Mouse (Mus musculus) embryo, embryonic 11.5 days (tissue): Measurements from ENCODE around the gene Hoxd3.

Experiments used
- DNase-seq: peaks from one replicate; pipeline ENCODE4 v3.0.0-alpha.2; 2012; ENCODE audit warnings: low read depth, low spot score

Hoxd3 gene

DNA sequence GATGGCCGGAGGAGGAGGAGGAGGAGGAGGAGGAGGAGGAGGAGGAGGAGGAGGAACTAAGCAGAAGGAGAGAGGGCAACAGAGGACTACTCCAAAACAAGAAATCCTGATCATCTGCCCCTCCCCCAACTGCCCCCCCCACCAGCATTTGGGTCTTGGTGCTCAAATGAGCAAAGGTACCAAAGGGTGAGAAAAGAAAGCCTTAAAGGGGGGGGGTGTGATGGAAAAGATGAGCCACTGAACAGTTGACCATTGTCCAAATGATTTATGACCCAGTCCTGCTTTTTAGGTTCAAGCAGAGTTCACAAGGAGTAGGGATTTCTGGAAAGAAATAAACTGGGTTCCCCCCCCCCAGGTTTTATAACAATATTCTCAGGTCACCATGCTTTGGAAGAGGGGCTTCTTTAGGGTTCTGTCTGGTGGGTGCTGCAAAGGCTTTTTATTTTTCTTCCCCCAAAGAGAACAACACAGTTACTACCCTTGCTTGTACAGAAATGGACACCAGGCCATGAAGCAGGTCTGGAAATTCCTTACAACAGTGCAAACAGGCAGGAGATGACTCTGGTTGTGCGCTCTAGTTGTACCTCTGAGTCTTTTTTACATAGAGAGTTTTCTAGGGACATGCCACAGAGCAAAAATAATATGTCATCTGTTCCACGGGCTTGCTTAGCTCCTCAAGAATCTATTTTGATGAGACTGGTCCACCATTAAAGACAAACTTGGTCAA is 29.7 kb downstream of the Hoxd3 start:
- DNase-seq = no peak

DNA sequence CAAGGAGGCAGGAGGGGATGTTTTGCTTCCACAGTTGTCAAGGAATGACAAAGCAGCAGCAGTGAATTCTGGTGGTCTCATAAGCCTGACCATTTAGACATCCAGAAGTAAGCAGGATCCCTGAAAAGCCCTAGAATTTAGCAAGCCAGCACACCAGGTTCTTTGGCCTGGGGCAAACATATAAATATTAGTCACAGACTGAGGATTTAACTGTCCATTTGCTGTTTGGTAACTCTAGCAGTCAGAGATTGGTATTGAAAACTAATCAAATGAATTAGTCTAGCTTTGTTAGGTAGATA is 30.2 kb downstream of the Hoxd3 start:
- DNase-seq = no peak

DNA sequence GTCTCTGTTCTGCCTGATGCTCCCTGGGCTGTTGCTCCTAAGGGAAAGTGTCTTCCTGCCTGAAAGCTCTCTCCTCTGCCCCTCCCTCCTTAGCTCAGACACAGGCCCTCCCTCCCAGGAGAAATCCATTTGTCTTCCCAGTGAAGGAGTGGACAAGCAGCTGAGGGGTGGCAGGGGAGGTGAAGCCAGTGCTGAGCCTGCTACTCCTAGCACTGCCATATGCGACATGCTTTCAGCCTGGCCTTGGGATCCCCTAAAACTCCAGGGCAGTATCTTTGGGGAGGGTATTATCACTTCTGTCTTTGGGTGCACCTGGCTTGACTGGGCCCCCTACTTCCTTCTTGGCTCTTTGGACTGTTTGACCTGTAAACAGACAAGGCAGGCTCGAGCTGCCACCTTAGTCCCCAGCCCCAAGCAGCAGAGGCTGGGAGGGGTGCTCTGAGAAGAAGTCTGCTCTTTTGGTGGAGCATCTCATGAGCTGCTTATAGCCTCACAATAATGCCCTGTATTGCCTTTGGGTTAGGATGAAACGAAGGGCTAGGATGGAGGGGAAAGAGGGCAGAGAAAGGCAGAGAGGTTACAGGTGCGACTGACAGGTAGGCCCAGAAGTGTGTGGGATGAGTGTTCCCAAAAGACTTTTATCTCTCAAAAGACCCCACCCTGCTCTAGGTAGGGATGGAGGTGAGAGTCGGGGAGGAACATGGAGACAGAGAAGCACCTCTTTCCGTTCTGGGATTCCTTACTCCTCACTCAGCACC is 34.0 kb downstream of the Hoxd3 start:
- no peak for DNase-seq

DNA sequence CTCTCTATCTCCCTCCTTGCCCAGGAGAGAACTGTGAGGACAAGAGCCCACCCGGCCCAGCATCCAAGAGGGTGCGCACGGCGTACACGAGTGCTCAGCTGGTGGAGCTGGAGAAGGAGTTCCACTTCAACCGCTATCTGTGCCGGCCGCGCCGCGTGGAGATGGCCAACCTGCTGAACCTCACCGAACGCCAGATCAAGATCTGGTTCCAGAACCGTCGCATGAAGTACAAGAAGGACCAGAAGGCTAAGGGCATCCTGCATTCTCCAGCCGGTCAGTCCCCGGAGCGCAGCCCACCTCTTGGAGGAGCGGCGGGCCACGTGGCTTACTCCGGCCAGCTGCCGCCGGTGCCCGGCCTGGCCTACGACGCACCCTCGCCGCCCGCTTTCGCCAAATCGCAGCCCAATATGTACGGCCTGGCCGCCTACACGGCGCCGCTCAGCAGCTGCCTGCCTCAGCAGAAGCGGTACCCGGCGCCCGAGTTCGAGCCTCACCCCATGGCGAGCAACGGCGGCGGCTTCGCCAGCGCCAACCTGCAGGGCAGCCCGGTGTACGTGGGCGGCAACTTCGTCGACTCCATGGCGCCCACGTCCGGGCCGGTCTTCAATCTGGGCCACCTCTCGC is 34.7 kb downstream of the Hoxd3 start:
- no peak for DNase-seq

DNA sequence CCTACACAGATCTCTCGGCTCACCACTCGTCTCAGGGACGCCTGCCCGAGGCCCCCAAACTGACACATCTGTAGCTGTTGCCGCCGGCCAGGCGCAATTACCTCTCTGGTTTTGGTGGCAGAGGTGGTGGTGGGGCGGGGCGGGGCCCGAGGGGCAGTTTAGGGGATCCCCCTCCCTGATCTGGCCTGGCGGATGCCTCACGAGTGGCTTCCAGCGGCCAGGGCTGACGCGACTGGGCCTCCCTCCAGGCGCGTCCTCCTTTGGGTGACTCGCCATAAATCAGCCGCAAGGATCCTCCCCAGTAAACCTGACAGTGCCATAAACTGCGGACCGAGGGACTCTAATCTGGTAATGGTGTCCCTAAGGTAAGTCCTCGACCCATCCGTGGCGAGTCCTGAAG is 35.3 kb downstream of the Hoxd3 start:
- no peak for DNase-seq

DNA sequence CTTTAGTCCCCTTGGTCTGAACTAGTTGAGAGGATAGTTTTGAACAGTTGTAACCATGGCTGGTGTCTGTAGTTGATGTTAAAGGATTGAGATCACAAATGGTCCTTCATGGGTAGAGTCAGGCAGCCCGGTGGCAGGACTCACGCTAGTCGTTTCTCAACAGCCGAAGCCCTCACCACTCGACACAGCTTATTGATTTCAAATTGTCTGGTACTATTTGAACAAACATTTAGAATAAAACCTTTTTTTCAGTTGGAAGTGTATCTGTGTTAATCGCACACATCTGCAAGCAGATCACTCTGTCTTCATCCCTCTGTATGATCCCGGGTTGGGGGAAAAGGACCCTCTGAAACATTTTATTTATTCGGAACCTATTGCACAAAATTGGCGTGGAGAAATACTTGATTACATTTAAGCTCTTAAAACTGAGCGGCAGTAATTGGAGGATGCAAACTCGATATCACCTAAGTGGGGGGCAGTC is 36.0 kb downstream of the Hoxd3 start:
- no peak for DNase-seq

DNA sequence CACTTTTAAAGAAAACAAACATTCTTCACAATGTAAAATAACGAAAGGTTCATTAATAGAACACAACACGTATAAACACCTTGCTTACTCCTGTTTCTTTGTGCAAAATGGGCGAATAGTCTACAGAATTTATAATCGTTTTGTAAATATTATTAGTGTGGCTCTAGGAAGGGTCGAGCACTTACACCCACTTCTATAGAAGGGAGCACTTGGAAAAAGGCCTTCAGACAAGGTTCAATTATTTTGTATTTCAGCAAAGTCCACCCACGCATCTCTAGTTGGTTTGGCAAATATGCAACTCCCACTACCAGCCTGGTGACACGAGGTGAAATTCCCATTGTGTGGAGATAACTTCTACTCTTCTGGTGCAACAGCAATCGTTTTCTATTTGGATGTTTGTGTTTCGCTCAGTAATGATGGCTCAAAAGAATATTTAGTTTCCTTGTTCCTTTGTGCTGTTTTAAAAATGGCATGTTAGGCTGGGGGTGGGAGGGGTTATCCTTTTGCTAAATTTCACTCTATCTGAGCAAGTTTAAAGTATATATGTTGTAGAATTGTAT is 36.8 kb downstream of the Hoxd3 start:
- DNase-seq = no peak

DNA sequence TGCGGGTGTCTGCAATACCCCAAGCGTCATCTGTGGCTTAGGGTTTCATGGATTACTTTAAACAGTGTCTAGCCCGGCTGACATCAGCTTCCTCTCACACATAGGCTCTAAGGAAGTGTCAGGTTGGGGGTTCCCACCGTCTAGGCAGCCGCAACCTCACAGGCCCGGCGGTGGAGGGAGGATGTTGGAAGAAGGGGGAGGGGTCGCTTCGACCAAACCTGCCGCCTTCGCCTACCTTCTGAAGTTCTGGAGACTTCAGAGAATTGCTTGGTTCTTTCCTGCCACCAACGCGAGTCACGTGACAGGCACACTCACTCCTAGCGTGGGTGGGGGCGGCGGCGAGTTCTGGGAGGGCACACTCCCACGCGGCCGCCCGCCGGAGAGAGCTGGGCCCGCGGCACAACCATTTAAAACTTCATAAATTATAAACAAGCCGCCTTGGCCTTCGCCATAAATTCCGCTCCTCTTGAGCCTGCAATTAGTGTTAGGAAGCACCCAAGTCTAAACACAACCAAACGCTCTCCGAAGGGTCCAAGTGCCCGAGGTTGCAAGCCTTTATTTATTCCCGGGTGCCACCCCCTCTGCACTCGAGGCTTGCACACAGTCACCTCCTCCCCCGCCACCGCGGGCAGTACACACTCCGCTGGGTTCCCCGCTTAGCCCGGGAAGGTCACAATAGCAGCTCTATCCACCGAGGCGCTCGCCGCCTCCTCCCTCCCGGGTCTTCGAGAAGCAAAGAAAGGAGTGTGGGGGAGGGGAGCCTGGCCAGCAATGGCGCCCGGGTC is 37.8 kb downstream of the Hoxd3 start:
- DNase-seq = no peak

DNA sequence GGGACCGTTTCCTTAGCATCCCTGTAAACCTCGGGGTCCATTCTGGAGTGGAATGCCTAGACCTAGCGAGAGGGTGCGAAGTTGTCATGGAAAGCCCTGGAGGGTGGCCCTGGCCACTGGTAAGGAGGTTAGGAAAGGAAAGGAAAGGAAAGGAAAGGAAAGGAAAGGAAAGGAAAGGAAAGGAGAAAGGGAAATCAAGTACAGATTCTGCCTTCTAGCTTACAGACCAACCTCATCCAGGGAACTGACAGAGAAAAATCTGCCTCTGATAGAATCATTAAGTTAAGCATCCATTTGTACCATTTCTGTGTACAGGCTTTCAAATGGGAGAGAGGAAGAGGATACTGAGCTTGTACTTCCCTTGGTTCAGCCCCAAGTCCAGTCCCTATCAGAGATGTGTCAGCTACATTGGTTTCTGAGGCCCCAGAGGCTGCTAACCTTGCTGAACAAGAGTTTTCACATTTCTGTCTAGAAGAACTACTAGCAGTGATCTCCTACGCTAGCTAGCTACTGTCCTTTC is 39.1 kb downstream of the Hoxd3 start:
- no peak for DNase-seq

DNA sequence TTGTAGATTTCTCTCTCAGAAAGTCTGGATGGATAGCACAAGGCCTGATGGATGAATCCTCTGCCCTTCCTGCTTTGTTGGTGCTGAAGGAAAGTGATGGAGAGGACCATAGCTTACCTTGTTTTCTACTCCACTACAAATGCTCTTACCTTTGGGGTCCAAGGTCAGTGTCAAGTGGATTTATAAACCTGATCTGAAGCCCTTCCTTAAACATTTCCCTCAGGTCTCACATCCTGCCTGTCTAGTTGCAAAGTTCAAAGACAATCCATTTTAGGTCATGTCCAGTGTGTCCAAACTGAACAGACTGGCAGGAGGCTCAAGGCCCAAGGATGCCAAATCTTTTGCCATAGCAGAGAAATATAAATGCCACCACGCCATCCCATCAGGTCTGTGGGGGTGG is 40.1 kb downstream of the Hoxd3 start:
- no peak for DNase-seq

DNA sequence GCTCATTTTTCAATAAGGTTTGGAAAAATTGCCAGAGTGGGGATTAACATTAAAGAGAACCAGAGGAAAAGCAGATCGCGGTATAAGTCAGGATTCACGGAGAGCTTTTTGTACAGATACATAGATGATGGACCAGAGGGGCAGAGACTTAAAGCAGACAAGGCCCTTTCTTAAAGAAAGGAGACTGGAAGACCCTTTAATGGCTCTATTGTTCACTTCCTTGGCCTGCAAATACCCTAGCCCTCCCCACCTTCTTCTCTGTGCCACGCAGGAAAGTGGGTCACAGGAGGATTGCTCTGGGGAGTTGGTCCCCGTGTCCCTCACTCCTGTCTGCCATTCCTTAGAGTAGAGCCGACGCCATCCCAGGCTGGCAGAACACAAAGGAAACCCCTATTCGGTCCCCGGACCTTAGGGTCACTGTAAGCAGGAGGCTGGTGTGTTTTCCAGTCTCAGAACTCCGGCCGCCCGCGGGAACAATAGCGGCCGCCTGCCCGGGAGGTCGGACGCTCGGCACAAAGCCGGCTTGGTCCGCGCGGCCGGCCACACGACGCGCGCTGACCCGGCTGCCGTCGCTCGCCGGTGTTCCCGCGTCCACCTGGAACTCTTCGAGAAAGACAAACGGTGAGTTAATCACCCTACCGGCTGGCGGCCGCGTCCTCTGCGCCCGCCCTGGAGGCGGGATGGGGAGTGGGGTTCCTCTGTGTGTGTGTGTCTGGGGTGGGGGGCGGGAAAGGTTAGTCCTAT is 40.9 kb downstream of the Hoxd3 start:
- DNase-seq = no peak

DNA sequence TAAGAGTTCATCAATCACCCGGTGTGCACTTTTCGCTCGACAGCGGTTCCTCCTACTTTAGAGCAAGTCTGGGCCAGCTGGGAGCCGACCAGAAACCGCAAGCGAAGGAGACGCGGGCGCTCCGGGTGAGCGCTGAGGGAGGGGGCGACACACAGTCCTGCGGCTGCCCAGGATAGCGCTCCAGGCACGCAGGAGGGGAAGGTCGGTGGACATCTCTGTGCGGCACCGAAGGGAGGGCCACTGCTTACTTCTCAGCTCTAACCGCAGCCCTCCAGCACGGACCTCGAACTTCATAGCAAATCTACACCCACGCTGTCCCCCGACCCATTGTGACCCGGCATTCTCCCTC is 41.4 kb downstream of the Hoxd3 start:
- DNase-seq = no peak

DNA sequence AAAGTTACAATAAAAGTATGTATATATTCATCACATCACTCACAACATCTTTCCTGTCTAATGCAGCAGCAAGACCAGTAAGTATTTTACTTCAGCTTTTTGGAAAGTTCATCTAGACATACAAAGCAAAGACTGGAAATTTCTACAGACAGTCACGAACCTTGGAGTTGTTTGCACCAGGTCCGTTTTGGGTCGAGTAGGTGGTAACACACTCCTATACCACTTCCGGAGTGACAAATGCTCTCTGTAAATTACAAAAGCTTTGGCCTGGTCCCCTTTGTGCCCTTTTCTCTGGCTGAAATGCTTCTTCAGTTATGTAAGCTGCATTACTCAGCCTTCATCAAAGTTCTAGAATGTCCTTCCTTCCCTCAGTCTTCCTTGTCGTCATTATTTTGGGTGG is 42.0 kb downstream of the Hoxd3 start:
- no peak for DNase-seq

DNA sequence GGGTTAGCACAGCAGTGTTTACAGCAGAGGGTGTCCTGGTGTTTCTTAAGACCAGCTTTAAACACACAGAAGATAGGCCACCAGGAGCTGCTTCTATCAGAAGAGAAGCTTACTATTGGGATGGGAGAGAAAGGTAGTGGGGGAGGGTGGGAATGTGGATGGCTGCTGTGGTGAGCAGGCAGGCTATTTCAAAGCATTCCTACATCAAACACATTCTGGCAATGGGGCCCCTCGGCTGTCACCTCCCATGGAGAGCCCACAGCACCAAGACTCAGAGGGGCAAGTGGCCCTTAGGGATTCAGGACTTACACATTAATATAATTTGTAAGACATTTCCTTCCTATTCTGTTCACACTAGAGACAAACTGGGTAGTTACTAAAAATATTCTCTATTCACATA is 48.4 kb downstream of the Hoxd3 start:
- DNase-seq = no peak

DNA sequence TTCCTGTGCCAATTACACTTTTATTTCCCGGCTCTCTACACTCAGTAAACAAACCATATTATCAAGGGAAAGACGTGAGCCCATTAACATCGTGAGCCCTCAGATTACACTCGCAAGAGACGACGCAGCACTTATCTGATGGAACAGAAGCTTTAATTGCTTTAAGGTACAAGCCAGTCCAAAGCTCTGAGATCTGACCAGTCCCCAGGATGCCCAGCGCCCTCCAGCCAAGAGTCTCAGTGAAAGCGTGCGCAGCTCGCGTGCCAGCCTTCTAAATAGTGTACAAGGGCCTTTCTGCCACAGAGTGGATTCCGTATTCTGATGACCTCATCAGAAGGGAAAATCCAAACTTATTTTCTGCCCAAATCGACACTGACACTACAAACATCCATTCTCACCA is 50.2 kb downstream of the Hoxd3 start:
- no peak for DNase-seq

DNA sequence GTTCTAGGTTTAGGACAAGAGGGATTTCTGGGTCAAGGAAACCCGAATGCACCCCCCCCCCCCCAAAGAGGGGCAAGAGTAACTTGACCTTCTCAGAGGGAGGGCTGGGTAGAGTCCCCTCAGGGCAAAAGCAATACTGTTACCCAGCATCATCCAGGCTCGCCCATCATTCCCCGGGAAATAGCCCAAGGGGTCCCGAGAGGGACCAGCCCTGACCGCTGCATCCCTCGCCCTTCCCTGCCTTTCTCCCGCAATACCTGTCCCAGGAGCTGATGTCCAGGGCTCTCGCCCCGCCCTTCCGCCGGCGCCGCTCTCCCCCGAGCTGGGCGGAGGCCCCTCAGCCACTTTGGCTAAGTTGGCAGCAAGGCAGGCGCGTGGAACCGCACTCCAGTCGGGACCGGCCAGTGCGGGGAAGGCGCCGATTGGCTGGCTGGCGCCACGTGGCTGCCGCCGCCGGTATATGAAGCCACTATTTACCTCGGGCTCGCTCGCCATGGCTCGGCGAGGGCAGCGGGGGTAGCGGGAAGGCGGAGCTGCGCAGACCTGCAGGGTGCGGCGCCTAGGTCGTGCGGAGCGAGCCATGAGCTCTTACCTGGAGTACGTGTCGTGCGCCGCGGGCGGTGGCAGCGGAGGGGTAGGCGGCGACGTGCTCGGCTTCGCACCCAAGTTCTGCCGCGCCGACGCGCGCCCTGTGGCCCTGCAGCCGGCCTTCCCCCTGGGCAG is 51.0 kb downstream of the Hoxd3 start, which contains the start of gene Hoxd1:
Hoxd1 (plus strand) TSS at position 459 of the 723 bp plus-strand sequence.
- DNase-seq = no peak

DNA sequence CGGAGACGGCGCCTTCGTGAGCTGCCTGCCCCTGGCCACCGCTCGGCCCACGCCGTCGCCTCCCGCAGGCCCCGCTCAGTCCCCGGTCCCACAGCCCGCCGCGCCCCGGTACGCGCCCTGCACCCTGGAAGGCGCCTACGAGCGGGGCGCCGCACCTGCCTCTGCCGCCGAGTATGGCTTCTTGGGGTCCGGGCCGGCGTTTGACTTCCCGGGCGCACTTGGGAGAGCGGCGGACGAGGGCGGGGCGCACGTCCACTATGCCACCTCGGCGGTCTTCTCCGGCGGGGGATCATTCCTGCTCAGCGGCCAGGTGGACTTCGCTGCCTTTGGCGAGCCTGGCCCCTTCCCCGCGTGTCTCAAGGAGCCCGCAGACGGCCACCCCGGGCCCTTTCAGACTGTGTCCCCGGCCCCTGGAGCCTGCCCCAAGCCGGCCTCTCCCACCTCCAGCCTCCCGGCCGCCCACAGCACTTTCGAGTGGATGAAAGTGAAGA is 51.6 kb downstream of the Hoxd3 start:
- no peak for DNase-seq

DNA sequence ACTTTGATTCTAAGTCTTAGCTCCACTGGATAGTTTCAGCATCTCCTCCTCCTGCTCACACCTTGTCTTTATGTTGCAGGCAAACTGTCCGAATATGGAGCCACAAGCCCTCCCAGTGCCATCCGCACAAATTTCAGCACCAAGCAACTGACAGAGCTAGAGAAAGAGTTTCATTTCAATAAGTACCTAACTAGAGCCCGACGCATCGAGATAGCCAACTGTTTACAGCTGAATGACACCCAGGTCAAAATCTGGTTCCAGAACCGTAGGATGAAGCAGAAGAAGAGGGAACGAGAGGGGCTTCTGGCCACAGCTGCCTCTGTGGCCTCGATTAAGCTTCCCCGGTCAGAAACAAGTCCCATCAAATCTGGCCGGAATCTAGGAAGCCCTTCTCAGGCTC is 52.2 kb downstream of the Hoxd3 start:
- DNase-seq = no peak

DNA sequence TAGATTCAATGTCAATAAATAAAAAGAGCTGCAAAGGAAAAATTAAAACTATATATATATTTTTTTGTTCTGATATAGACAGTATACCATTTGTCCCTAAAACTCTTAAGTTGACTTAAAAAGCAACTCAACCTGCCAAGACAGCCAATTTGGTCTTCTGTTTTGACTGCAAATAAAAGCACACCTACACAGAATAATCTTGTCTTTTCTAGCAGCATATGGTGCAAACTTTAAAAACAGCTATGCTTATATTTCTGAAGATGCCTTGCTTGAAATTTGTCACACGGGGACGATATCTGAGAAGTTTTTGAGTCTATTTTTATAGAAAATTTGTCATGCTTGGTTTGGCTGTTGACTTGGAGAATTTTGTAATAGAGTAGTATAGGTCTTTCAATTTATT is 62.6 kb downstream of the Hoxd3 start:
- DNase-seq = no peak
